Mouse (Mus musculus) adrenal gland, postnatal 36 days (tissue): ENCODE results near the gene Rundc3a. TPM values are rescaled to one million over a fixed set of nuclear protein-coding genes. Genes with fewer than 3 reads are reported as not detected.

Experiments used
- DNase-seq, 2 experiments: peaks; one replicate each; pipeline ENCODE4 v3.0.0; 2021; ENCODE audit warnings: mixed read lengths in 1 of 2
- total RNA-seq, 2 experiments: library from RNA; stranded (reverse); gene quantifications; 2 replicates each; pipeline ENCODE4 v1.2.3; 2021

Rundc3a gene
- total RNA-seq, 2 experiments from 2014 or later = 29.1 to 29.6 TPM

DNA sequence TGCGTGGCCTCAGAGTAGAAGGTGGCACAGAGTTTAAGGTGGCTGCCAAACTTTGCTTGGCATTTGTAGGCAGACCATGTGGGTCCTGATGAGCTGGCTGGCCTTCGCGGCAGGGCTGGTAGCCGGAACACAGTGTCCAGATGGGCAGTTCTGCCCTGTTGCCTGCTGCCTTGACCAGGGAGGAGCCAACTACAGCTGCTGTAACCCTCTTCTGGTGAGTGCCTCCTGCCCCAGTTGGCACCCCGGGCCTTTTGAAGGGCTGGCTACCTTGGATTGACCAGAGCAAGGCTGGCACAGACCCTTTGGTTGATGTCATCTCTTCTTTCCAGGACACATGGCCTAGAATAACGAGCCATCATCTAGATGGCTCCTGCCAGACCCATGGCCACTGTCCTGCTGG, 39.7 kb downstream of the Rundc3a start:
- DNase-seq = peak; percentile 89

- DNase-seq = no peak
Measured at GRCm38 (mm10) chr11:102433866-102434265, 40.7 kb downstream of the Rundc3a start.

GRCm38 (mm10) chr11:102434406-102434805, 41.2 kb downstream of the Rundc3a start:
- peak; percentile 88 to 92 for DNase-seq

- no peak for DNase-seq
Measured at GRCm38 (mm10) chr11:102434816-102435705, 41.9 kb downstream of the Rundc3a start.

- DNase-seq = peak; percentile 43 to 69
Measured at GRCm38 (mm10) chr11:102435754-102436470, 42.7 kb downstream of the Rundc3a start.

DNA sequence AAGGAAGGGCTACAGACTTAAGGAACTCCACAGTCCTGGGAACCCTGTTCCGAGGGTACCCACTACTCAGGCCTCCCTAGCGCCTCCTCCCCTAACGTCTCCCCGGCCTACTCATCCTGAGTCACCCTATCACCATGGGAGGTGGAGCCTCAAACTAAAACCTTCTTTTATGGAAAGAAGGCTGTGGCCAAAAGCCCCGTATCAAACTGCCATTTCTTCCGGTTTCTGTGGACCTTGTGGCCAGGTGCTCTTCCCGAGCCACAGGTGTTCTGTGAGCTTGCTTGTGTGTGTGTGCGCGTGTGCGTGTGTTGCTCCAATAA, 43.2 kb downstream of the Rundc3a start:
- DNase-seq = peak; percentile 50 to 57

DNA sequence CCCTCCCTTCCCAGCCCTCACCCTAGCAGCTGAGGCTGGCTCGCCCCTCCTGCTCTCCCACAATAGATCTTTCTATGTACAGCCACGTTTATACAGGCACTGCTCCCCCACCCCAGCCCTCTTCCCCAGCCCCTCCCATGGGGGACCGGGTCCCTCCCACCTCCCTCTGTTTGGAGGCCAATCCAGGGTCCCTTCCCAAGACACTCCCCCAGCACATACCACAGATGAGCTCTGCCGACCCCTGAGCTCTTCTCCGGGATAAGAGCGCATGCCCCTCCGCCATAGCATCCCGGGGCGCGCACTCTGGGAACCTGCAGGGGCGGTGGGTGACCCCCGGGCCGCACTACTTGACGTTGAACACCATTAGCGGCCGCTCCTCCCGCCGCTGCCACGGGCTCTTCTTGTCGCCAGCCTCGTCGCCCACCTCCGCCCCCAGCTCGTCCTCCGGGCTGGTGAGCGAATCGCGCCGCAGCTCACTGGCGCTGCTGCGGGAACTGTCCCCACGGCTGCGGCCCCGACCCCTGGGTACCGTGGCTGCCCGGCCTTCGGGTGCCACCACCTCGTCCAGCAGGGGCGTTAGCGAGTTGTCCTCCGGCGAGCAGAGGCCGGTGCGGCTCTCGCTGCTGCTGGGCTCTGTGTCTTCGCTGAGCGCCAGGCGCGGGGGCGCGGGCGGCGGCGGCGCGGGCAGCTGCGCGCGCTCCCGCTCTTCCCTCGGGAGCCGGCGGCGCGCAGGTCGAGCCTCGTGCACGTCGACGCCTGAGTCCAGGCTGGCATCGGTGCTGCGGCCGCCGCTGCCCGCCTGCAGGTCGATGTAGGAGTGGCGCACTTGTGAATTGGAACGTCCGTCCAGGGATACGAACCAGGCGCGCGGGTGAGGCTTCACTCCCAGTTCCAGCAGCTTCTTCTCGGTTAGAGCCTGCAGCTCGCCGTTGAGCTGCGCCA, 44.2 kb downstream of the Rundc3a start:
- peak; percentile 83 to 88 for DNase-seq

GRCm38 (mm10) chr11:102438212-102439092, 45.2 kb downstream of the Rundc3a start:
- peak; percentile 89 to 91 for DNase-seq

- no peak for DNase-seq
Measured at GRCm38 (mm10) chr11:102439093-102440082, 46.2 kb downstream of the Rundc3a start.

GRCm38 (mm10) chr11:102440255-102440654, 47.1 kb downstream of the Rundc3a start:
- no peak for DNase-seq

GRCm38 (mm10) chr11:102441434-102441833, 48.2 kb downstream of the Rundc3a start:
- DNase-seq = no peak

DNA sequence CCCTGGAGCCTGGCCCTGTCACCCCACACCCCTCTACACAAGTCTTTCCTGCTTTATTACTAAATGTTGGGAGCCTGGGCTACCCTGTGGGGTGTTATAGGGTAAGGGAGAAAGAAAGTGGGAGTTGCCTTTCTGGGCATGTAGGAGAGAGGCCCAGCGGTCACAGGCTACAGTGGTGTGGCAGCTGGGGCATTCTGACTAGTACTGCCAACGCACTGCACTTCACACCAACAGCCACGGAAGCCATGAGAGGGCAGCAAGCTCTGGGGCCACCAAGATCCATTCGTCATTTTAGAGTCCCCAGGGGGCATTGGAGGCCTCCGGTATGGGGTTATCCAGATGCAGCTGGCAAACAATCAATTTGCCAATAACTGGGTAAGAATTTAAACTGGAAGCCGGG, 48.9 kb downstream of the Rundc3a start:
- no peak for DNase-seq

DNA sequence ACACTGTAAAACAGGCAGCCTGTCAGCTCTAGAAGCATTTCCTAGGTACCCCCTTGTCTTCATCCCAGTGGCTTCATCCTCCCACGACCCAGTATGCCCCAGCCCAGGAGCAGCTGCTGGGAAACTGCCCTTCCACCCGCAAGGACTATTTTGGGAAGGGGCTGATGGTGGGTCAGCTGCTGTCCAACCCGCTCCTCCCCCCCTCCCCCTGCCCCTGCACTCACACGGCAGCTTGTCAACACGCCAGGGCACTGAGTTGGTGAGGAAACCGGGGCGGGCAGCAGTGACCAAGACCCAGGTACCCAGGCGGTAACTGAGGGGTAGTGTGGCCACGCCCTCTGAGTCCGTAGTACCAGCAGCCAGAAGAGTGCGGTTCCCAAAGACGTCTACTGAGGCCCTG, 50.5 kb downstream of the Rundc3a start:
- no peak for DNase-seq

DNA sequence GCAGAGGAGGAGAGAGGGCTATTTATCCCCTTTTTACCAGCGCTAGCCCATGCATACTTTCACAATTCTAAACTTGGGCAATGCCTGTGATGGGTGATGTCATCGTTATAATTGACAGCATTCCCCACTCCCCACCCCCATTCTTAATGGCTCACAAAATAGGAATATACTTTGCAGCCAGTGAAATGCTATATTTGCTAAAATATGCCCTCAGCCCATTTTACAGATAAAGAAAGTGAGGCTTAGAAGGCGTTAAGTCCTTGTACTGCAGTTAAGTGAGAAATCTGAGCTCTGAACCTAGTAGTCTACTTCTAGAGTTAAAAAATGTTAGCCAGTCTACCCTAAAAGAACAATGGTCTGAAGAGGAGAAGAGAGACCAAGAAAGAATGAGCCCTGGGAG, 51.1 kb downstream of the Rundc3a start:
- no peak for DNase-seq

- no peak for DNase-seq
Measured at GRCm38 (mm10) chr11:102444781-102445180, 51.6 kb downstream of the Rundc3a start.

- DNase-seq = no peak
Measured at GRCm38 (mm10) chr11:102445264-102445890, 52.2 kb downstream of the Rundc3a start.

DNA sequence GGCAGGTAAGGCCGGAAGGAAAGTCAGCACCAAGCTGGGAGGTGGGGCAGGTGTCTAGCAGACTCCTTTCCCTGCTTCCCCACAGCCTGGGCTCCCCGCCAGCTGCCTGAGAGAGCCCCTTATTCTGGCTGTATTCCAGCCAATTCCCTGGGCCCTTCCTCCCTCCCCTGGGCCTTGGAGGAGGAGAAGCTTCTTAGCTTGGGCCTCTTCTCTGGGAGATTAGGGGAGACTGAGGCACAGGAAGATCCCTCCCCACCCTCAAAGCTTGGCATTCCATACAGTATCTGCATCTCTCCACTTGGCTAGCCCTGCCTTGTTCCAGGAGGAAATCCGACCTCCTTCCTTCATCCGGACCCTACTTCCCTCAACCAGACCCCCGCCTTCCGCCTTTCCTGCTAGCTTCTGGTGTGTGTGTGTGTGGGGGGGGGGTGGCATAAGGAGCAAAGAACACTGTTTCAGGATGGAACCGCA, 52.7 kb downstream of the Rundc3a start:
- peak in 1 of 2 experiments; percentile 60 for DNase-seq

DNA sequence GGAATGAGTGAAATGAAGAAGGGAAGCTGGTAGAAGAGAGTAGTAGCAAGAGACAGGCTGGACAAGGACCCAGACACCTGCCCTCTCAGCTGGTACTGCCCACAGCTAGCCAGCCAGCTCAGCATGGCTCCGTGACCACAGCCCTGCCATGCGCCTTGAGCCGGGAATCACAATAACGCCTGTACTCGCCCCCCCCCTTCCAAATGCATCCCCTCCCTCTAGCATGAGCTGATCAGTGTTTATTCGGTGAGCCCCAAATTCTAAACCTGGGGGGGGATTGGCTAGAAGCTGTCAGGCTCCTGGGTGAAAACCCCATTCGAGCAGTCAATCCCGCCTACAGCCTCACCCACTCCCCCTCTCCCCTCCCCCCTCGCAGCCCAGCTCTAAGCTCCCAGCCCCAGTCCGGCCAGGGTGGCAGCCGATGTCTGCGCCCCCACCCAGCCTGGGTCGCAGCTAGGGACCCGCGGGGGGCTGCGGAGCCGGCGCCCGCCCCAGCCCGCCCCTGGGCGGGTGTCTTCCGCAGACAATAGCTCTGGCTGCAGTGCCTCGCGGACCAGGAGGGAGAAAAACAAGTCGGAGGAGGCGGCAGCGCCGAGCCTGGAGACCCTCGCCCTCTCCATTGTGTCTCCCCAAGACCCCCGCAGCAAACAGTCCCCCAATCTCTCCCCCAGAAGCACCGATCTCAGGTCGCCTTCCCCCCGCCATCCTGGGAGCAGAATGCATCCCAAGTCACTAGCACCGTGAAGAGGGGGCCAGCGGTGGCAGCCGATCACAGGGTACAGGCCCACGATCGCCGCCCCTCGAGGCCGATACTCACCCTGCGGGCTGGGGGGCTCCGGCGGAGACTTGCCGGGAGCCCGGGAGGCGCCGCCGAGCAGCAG, 53.6 kb downstream of the Rundc3a start:
- DNase-seq = peak in 1 of 2 experiments; percentile 49
